Mouse (Mus musculus): ENCODE measurements at regions not wholly inside any gene's neighbourhood (a gene's known extent, or its start where the extent isn't known, plus 50 kb on each side); places are given as distances from the start of the nearest gene placed in this dataset.
A peak's percentile ranks its signal among the peaks of the same experiment; 100 is the strongest.
"Not testable (repeated sequence)": the region's sequence is repeated elsewhere in the genome, so short reads cannot be mapped to it uniquely, and the experiment has no call there.

DNA sequence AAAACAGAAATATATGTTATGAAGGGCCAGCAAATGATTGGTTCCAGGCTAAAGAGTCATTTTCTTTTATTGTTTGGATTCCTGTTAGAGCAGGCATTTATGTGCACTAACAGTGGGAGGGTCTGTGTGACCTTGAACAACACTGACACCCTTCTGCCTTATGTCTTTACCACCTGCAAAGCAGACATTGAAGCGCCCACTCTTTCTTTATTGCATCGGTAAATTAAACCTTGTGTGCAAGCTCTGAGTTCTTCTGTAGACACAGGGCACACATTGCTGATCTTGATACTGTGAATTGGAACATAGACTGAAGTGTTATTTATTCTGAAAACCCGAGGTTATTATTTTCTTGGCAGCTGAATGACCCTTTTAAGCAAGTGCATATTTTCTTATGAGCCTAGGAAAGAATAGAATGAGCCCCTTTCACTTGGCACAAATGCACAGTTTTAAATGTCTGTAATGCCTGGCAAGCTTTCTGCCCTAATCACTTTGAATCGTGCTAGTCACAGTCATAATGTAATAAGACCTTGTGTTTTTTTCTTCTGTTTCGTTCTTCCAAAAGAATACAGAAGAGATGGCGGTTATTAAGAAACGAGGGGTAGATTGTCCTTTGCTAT, 125.1 kb upstream of the Cobl start:
- Histone ChIP-seq H3K27me3 (replicated peaks) (no peaks in the 10 kb centered on the region), H3K4me3 (no peak overlapping the region), H3K9me3 (peaks cover 3% of the 10 kb centered on the region; the same call in 1 of the 2 replicates), H3K9ac (no peak overlapping the region), H3K4me2 (replicated peaks) (no peak overlapping the region), H3K36me3 (no peaks in the 10 kb centered on the region), H3K4me1 (no peaks in the 10 kb centered on the region), H3K27ac (no peak overlapping the region)
- no peak for ATAC-seq (ENCODE audit: low FRiP score, low read depth)
- WGBS: 72% methylated on average over 7 of the region's 7 CpGs

DNA sequence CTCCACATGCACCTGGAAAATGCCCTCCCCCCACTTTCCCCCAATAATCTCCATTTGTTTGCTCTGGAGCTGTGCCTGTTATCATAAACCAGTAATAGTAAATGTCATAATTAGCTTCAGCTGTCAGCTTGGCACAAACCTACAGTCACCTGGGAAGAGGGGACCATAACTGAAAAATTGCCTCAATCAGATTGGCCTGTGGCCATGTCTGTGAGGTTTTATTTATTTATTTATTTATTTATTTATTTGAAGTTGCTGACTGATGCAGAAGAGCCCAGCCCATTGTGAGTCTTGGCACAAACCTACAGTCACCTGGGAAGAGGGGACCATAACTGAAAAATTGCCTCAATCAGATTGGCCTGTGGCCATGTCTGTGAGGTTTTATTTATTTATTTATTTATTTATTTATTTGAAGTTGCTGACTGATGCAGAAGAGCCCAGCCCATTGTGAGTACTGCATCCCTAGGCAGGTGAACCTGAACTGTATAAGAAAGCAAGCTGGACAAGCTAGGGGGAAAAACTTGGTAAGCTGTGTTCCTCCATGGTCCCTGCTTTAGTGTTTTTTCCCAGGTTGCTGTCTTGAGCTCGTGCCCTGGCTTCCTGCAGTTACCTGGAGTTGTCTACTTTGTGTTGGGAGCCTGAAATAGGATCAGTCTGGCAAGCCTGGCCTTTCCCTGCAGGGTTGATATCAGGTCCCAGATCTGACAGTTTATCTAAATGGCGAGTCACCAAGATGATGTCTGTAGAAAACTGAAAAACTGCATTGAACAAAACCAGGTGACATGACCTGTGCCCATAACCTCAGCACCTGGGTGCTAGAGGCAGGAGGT, 120.3 kb upstream of the Cobl start:
- WGBS: 79% methylated on average over 2 of the region's 2 CpGs
- not testable (repeated sequence) for H3K27ac ChIP-seq; H3K9me3 ChIP-seq; H3K4me1 ChIP-seq; ATAC-seq (ENCODE audit: low FRiP score, low read depth); H3K27me3 ChIP-seq (replicated peaks); H3K9ac ChIP-seq; H3K4me2 ChIP-seq (replicated peaks); H3K36me3 ChIP-seq; H3K4me3 ChIP-seq

DNA sequence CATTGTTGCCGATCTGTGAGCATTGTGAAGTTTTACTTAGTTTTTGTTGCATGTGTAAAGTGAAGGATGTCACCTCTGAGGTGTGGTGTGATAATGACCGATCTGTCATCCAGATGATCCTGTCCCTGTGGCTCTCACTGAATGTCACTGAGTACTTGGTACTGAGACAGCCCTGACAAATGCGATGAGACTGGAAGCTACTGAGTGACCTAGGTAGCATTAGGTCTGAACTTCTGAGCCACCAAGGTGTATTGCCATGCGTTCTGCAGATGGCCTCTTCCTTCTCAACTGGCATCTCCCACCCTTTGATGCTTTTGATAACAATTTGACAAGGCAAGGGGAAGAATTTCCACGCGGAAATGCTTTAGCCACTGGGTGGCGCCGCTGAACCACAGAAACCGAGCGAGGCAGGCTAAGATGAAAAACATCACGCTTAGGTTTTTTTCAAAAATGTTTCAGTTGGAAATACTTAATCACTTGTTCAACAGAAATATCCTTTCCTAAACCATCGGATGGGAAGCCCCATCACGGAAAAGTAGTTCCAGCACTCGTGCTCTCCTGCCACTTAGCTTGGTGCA, 114.3 kb upstream of the Cobl start:
- no peaks in the 10 kb centered on the region for H3K4me1 ChIP-seq
- 41% methylated on average over 14 of the region's 14 CpGs for WGBS
- ATAC-seq (ENCODE audit: low FRiP score, low read depth): peak; percentile 48; the same call in 1 of the 2 replicates
- no peak overlapping the region for H3K9ac ChIP-seq
- H3K27me3 ChIP-seq (replicated peaks): no peaks in the 10 kb centered on the region
- no peaks in the 10 kb centered on the region for H3K9me3 ChIP-seq
- H3K4me2 ChIP-seq (replicated peaks): 0 out of 2 replicates have a peak overlapping the region, but pooled peaks have one; percentile 24
- H3K27ac ChIP-seq: no peak overlapping the region
- H3K36me3 ChIP-seq: no peaks in the 10 kb centered on the region
- no peak overlapping the region for H3K4me3 ChIP-seq

DNA sequence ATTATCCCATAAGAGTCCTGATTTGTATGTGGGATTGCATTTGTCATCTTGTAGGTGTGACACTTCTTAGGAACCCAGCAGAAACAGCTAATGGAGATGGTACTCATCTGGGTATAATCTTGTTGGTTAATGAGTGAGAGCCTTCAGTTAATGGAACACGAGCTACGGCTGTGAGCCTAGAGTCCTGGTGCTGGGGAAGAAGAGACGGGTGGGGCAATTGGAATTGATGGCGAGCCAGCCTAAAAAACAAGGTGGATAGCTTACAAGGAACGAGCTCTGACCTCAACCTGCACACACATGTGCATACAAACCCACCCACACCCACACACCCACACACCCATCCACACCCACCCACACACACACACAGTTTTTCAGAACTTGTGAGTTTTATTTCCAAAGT, 94.9 kb upstream of the Cobl start:
- WGBS: 84% methylated on average over 5 of the region's 5 CpGs
- H3K4me1 ChIP-seq: no peaks in the 10 kb centered on the region

DNA sequence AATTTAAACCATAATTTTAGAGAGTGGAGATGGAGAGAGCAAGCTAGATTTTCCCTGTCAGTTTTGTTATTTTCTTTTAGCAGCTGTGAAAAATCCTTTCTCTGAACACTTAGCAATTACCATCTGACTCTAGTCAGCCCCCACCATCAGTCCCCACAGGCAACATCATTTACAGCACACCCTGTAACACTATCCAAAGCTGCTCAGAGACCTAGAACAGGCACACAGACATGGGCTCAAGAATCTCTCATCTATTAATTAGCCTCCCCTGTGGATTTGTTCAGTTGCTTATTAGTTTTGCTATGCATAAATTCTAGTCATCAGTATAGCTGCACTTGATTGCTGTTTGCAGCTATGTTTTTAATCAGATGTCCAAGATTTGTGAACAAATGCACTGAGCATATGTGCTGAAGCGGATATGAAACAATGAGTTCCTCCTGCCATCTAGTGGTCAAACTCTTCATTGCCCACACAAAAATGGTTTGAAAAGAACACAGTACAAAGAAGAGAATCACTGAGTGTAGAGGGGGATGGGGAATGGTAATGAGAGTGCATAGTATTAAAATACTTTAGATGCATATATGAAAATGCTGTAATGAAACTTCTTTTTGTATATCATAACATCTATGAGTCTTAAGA, 94.4 kb upstream of the Cobl start:
- Histone ChIP-seq H3K4me3 (no peak overlapping the region), H3K4me1 (no peaks in the 10 kb centered on the region), H3K4me2 (replicated peaks) (no peak overlapping the region), H3K9me3 (no peaks in the 10 kb centered on the region), H3K9ac (no peak overlapping the region), H3K27me3 (replicated peaks) (no peaks in the 10 kb centered on the region), H3K36me3 (no peaks in the 10 kb centered on the region), H3K27ac (no peak overlapping the region)
- 35% methylated on average over 1 of the region's 1 CpGs for WGBS
- ATAC-seq (ENCODE audit: low FRiP score, low read depth): peak; percentile 88

More for the DNA sequence above, 94.9 kb upstream of the Cobl start:
- no peak overlapping the region for H3K9ac ChIP-seq
- no peak overlapping the region for H3K4me2 ChIP-seq (replicated peaks)
- no peaks in the 10 kb centered on the region for H3K36me3 ChIP-seq
- no peak overlapping the region for H3K4me3 ChIP-seq
- no peaks in the 10 kb centered on the region for H3K9me3 ChIP-seq
- no peaks in the 10 kb centered on the region for H3K27me3 ChIP-seq (replicated peaks)
- H3K27ac ChIP-seq: no peak overlapping the region
- peak; percentile 65 for ATAC-seq (ENCODE audit: low FRiP score, low read depth)

DNA sequence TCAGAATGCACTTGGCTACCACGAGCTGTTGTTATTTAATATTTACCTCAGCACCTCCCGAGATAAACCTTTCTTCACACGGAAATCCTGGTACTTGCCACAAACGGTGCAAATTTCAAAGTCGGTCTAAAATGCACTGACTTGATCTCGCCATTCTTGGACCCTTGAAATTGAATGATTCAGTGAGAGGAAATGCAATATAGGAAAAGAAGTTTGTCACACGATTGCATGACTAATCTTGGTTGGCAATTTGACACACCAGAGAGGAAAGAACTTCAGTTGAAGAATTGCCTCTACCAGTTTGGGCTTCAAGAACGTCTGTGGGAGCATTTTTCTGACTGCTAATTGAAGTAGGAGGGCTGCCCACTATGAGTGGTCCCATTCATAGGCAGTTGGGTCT, 93.4 kb upstream of the Cobl start:
- Histone ChIP-seq H3K27ac (no peak overlapping the region), H3K9ac (no peak overlapping the region), H3K9me3 (no peaks in the 10 kb centered on the region), H3K36me3 (no peaks in the 10 kb centered on the region), H3K4me1 (no peaks in the 10 kb centered on the region), H3K4me2 (replicated peaks) (no peak overlapping the region), H3K27me3 (replicated peaks) (no peaks in the 10 kb centered on the region), H3K4me3 (no peak overlapping the region)
- WGBS: 82% methylated on average over 8 of the region's 8 CpGs
- ATAC-seq (ENCODE audit: low FRiP score, low read depth): no peak

DNA sequence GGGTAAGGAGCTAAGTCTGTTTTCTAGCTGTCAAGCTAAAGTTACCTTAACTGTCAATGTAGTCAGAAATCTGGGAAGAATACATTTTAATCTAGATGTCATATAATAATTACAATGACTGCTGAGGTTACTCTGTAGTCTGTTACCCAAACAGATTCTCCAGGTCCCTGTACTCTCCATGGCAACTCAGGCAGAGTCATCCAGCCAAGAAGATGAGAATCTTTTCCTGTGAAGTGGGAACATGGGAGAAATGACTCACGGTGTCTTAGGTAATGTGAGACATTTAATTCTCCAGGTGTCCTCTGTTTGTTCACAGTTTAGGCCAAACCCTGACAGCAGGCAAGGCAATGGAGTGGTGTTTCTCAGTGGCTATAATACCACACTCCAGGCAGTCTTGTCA, 81.0 kb upstream of the Cobl start:
- Histone ChIP-seq H3K4me3 (no peak overlapping the region), H3K27me3 (replicated peaks) (no peaks in the 10 kb centered on the region), H3K9ac (no peak overlapping the region), H3K9me3 (no peaks in the 10 kb centered on the region), H3K4me2 (replicated peaks) (no peak overlapping the region), H3K4me1 (no peaks in the 10 kb centered on the region), H3K27ac (no peak overlapping the region), H3K36me3 (no peaks in the 10 kb centered on the region)
- 82% methylated on average over 1 of the region's 1 CpGs for WGBS
- no peak for ATAC-seq (ENCODE audit: low FRiP score, low read depth)

DNA sequence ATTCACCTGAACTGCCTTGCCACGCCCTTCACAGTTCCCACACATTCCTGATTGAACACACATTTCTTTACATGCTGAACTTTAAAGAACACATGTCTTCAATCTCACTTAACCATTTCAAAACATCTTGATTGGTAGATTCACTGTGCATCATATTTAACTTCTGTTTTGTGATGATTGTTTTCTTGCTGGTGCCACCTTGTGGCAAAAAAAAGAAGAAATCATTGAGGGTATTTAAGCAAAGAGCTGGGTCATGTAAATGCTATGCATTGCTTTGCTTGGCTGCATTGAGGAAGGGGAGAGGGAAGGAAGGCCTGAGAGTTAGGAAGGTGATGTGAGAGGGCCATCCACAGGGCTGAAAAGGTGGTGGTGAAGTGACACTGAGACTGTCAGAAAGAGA, 78.3 kb upstream of the Cobl start:
- 81% methylated on average over 1 of the region's 1 CpGs for WGBS

DNA sequence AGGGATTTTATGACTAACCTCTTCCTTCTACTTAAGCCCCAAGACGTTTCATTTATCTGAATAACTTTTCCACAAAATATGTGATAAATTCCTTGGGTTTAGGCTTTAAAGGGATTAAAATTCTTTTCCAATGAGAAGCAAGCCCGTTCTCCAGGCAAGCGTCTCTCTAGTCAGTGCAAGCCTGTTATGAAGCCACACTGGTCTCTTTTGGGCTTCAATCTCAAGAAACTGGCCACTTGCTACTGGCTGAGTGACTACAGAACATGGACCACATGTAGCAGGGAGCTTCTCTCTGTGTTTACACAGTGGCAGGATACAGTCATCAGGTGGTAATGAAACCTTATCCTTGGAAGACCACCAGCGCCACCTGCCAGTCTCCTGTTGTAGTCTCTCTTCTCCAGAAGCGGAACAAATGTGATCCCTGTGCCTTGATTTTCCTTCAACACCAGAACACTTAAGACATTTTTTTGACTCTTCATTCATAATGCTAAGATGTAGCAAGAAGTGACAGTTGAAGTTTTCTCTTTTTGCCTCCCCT, 75.6 kb upstream of the Cobl start:
- Histone ChIP-seq H3K9me3 (no peaks in the 10 kb centered on the region), H3K9ac (no peak overlapping the region), H3K4me3 (no peak overlapping the region), H3K27me3 (replicated peaks) (no peaks in the 10 kb centered on the region), H3K27ac (no peak overlapping the region), H3K4me2 (replicated peaks) (no peak overlapping the region), H3K4me1 (no peaks in the 10 kb centered on the region), H3K36me3 (no peaks in the 10 kb centered on the region)
- ATAC-seq (ENCODE audit: low FRiP score, low read depth): no peak
- WGBS: 71% methylated on average over 5 of the region's 5 CpGs

More for the DNA sequence above, 78.3 kb upstream of the Cobl start:
- H3K36me3 ChIP-seq: no peaks in the 10 kb centered on the region
- no peaks in the 10 kb centered on the region for H3K27me3 ChIP-seq (replicated peaks)
- H3K27ac ChIP-seq: no peak overlapping the region
- no peak overlapping the region for H3K9ac ChIP-seq
- H3K9me3 ChIP-seq: no peaks in the 10 kb centered on the region
- H3K4me3 ChIP-seq: no peak overlapping the region
- no peak overlapping the region for H3K4me2 ChIP-seq (replicated peaks)
- no peak for ATAC-seq (ENCODE audit: low FRiP score, low read depth)
- no peaks in the 10 kb centered on the region for H3K4me1 ChIP-seq

DNA sequence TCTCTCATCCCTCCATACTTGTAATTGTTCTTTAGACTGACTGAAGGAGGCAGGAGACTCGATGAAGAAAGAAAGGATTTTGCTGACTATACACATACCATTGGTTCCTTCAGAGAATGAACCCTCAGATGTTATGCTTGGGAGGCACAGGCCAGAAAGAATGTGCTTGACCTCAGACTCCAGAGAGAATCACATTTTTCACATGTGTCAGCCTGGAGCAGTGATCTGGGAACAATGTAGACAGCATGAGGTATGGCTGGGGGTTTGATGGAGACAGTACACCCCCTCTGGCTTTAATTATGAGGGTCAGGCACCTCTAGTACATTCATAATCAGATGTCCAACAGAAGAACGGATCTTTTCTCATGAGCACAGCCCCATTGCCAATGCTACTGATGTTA, 70.3 kb upstream of the Cobl start:
- Histone ChIP-seq H3K4me2 (replicated peaks) (no peak overlapping the region), H3K27me3 (replicated peaks) (no peaks in the 10 kb centered on the region), H3K27ac (no peak overlapping the region), H3K9me3 (no peaks in the 10 kb centered on the region), H3K9ac (no peak overlapping the region), H3K4me3 (no peak overlapping the region), H3K4me1 (peaks cover 5% of the 10 kb centered on the region; the same call in 1 of the 2 replicates), H3K36me3 (no peaks in the 10 kb centered on the region)
- no peak for ATAC-seq (ENCODE audit: low FRiP score, low read depth)
- 12% methylated on average over 2 of the region's 2 CpGs for WGBS

DNA sequence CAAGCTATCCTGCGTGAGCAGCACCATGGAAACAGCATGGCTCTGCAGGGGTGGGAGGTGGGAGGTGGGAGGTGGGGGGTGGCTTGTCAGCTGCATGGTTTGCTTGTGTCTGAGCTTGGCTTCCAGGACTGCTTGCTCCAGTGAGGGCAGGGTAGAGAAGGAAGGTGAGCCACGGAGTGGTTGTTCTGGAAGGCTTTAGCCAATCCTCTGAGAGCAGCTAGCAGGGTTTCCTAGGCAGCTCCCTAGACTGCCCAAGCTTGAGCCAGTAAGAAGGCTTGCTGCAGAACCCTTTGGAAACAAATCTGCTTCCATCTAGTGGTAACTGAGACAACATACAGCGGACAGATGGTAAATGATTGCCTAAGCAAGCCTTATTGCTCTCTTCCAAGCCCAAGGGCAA, 67.5 kb upstream of the Cobl start:
- no peak overlapping the region for H3K27ac ChIP-seq
- 8% methylated on average over 3 of the region's 3 CpGs for WGBS
- no peak overlapping the region for H3K4me3 ChIP-seq
- peaks cover 5% of the 10 kb centered on the region; the same call in 1 of the 2 replicates for H3K4me1 ChIP-seq
- H3K9me3 ChIP-seq: no peaks in the 10 kb centered on the region
- no peaks in the 10 kb centered on the region for H3K27me3 ChIP-seq (replicated peaks)
- H3K36me3 ChIP-seq: no peaks in the 10 kb centered on the region
- H3K9ac ChIP-seq: no peak overlapping the region
- H3K4me2 ChIP-seq (replicated peaks): 0 out of 2 replicates have a peak overlapping the region, but pooled peaks have one; percentile 5
- peak; percentile 95 for ATAC-seq (ENCODE audit: low FRiP score, low read depth)

DNA sequence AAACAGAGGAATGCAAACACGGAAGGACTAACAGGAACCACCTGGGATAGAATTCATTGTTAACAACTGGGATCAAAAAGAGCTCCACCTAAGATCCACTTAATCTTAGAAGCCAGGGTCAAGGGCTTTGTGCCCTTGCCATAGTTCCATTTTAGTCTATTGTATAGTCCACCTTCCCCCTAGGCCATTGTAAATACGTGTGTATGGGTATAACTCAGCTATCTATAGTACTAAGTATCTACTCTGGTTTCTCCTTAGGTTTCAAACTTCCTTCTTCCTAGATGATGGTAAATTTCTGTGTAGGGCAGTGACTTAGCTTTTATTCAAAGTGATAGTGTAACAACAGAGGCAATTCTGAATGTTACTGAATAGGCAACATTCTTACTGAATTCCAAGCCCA, 57.3 kb upstream of the Cobl start:
- 81% methylated on average over 2 of the region's 2 CpGs for WGBS
- not testable (repeated sequence) for ATAC-seq (ENCODE audit: low FRiP score, low read depth); H3K27ac ChIP-seq; H3K4me3 ChIP-seq; H3K9me3 ChIP-seq; H3K36me3 ChIP-seq; H3K9ac ChIP-seq; H3K4me2 ChIP-seq (replicated peaks); H3K27me3 ChIP-seq (replicated peaks); H3K4me1 ChIP-seq

All from neural tube, embryonic 12.5 days (tissue).